Mouse (Mus musculus) heart, embryonic 14.5 days (tissue): ENCODE results near the gene Vwa5b2. TPM values are rescaled to one million over a fixed set of nuclear protein-coding genes. Genes with fewer than 3 reads are reported as not detected.

Source experiments
- ATAC-seq: fragments of 200-750 bp; cut with Nextera tagmentation; 2 replicates; pipeline ENCODE4 v1.8.0; 2017; ENCODE audit warnings: low read depth, moderate TSS enrichment; ENCODE audit not compliant: insufficient number of reproducible peaks, insufficient read depth, low FRiP score
- H3K27ac ChIP-seq, 2 experiments: fragments of 200-500 bp in 1 of 2; fragments of 300-500 bp in 1 of 2; sonication (generic) in 1 of 2; replicated peaks in 1 of 2; 2 replicates each; pipeline ENCODE4 v1.5.1; 2012 to 2014; ENCODE audit warnings: low read depth in 2 of 2, low read length in 2 of 2, control low read depth in 1 of 2, mild to moderate bottlenecking in 1 of 2, mixed read lengths in 1 of 2; ENCODE audit not compliant: control insufficient read depth in 1 of 2, insufficient read depth in 1 of 2
- H3K27me3 ChIP-seq: fragments of 300-500 bp; sonication (generic); 2 replicates; pipeline ENCODE4 v1.6.1; 2014; ENCODE audit warnings: mild to moderate bottlenecking, low read length, control low read depth; ENCODE audit not compliant: control insufficient read depth, insufficient read depth
- H3K36me3 ChIP-seq: fragments of 300-500 bp; sonication (generic); 2 replicates; pipeline ENCODE4 v1.6.1; 2014; ENCODE audit warnings: mild to moderate bottlenecking, control low read depth, low read length, mixed read lengths; ENCODE audit not compliant: control insufficient read depth, insufficient read depth
- H3K4me1 ChIP-seq, 2 experiments: fragments of 200-500 bp in 1 of 2; fragments of 300-500 bp in 1 of 2; sonication (generic) in 1 of 2; 2 replicates each; pipeline ENCODE4 v1.6.1; 2012 to 2014; ENCODE audit warnings: low read length in 2 of 2, control low read depth in 1 of 2, mixed read lengths in 1 of 2; ENCODE audit not compliant: control insufficient read depth in 2 of 2, insufficient read depth in 2 of 2
- H3K4me2 ChIP-seq: fragments of 300-500 bp; sonication (generic); 2 replicates; pipeline ENCODE4 v1.6.1; 2014; ENCODE audit warnings: mild to moderate bottlenecking, low read length
- H3K4me3 ChIP-seq, 2 experiments: fragments of 200-500 bp in 1 of 2; fragments of 300-500 bp in 1 of 2; sonication (generic) in 1 of 2; 2 replicates each; pipeline ENCODE4 v1.5.1; 2012 to 2014; ENCODE audit warnings: low read length in 2 of 2, mild to moderate bottlenecking in 2 of 2, control low read depth in 1 of 2, low read depth in 1 of 2, moderate library complexity in 1 of 2; ENCODE audit not compliant: control insufficient read depth in 1 of 2, insufficient read depth in 1 of 2
- H3K9ac ChIP-seq: fragments of 300-500 bp; sonication (generic); 2 replicates; pipeline ENCODE4 v1.6.1; 2014; ENCODE audit warnings: mild to moderate bottlenecking, low read length
- H3K9me3 ChIP-seq: fragments of 300-500 bp; sonication (generic); 2 replicates; pipeline ENCODE4 v1.6.1; 2016; ENCODE audit warnings: low read length, control low read depth; ENCODE audit not compliant: control insufficient read depth
- WGBS: fragments of 180-500 bp; shearing (Covaris S2); extraction: QIAGEN DNeasy Blood & Tissue Kit; methylation state at CpG from one replicate; pipeline ENCODE4 v1.1.7; 2014; 5-methylcytosine and 5-hydroxymethylcytosine counted together
- microRNA counts: library from miRNA; unstranded; fragments of <30 nt; microRNA quantifications from one replicate; lab custom pipeline; 2016
- microRNA-seq: library from miRNA; unstranded; fragments of <30 nt; microRNA quantifications from one replicate; pipeline ENCODE4, GENCODE M21; 2016
- polyA plus RNA-seq: library from polyadenylated mRNA; unstranded; fragments of >200 nt; fragmentation: Nextera tagmentation; extraction: Ambion mirVana; gene quantifications from 2 replicates; pipeline ENCODE4 v1.2.1, GENCODE M21; 2014

The Vwa5b2 gene
- polyA plus RNA-seq, 1 experiment from 2014 or later: 0.54 TPM

GRCm38 (mm10) chr16:20651076-20651946 is 62.0 kb downstream of the Vwa5b2 start, which contains the start of gene Psmd2:
Gene Psmd2, plus strand, starts transcription at chr16:20651652.
- Histone ChIP-seq H3K4me1 (peaks cover 0 to 15% of the 10 kb centered on the region in 2 experiments; a peak in 3 of 4 replicates), H3K9me3 (no peaks in the 10 kb centered on the region), H3K27me3 (no peaks in the 10 kb centered on the region), H3K4me3 (peak within 1 kb of the TSS; percentile 81 to 96), H3K36me3 (peaks cover 30% of the 10 kb centered on the region), H3K4me2 (peak within 1 kb of the TSS; percentile 88), H3K27ac (peak within 1 kb of the TSS; percentile 68 to 86), H3K9ac (peak within 1 kb of the TSS; percentile 94)
- ATAC-seq: peak; percentile 93
- WGBS: 2% methylated on average over 46 of the region's 46 CpGs

- Histone ChIP-seq H3K4me2 (peak overlapping the region; percentile 88), H3K9ac (peak overlapping the region; percentile 94), H3K27me3 (no peaks in the 10 kb centered on the region), H3K36me3 (peaks cover 37% of the 10 kb centered on the region), H3K4me3 (peak overlapping the region; percentile 81 to 96), H3K27ac (peak overlapping the region in 1 of 2 experiments; percentile 68; a peak in 2 of 4 replicates), H3K9me3 (no peaks in the 10 kb centered on the region), H3K4me1 (peaks cover 0 to 15% of the 10 kb centered on the region in 2 experiments; a peak in 3 of 4 replicates)
- WGBS: 9% methylated on average over 11 of the region's 12 CpGs
- ATAC-seq: no peak
Measured at GRCm38 (mm10) chr16:20651947-20652310, 62.7 kb downstream of the Vwa5b2 start.

DNA sequence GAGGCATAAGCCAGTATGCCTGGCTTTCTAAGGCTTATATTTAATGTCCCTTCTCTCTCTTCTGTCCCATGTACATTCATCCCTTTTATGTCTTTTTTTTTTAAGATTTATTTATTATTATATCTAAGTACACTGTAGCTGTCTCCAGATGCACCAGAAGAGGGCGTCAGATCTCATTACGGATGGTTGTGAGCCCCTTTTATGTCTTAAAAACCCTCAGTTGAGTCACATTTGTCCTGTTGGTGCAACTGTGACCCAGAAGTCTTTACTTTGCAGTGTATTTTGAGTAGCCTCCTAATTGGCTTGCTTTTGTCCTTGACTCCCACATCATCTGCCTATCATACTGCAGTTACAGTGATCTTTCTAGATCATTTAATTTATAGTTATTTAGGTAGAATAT is 64.0 kb downstream of the Vwa5b2 start:
- Histone ChIP-seq H3K27ac (no peak overlapping the region), H3K4me1 (peaks cover 0 to 15% of the 10 kb centered on the region in 2 experiments; a peak in 3 of 4 replicates), H3K4me3 (no peak overlapping the region), H3K27me3 (no peaks in the 10 kb centered on the region), H3K4me2 (no peak overlapping the region), H3K9me3 (no peaks in the 10 kb centered on the region), H3K9ac (no peak overlapping the region), H3K36me3 (peaks cover 50% of the 10 kb centered on the region)
- WGBS: 62% methylated on average over 2 of the region's 2 CpGs
- no peak for ATAC-seq

MicroRNAs within 50 kb of the gene (microRNA counts, 519-probe panel; counts per million panel counts)
- microRNA mmu-miR-1224 (lab: Ali Mortazavi, UCI): 3,631 counts per million, percentile 73 among the panel's probes with 10 or more counts

Small RNAs within 50 kb of the gene (microRNA-seq; reads per million reads assigned to microRNA genes)
- not detected for gene Mir1224

Other genes with a start within 250 kb of the Vwa5b2 start
- 64.6 and 68.6 TPM in 2 replicates for gene Abcc5, start 163.1 kb upstream of the Vwa5b2 start, polyA plus RNA-seq
- 67.3 and 69.6 TPM in 2 replicates for gene Eif2b5, start 90.7 kb upstream of the Vwa5b2 start, polyA plus RNA-seq
- 20.7 and 21.0 TPM in 2 replicates for gene Dvl3, start 72.5 kb upstream of the Vwa5b2 start, polyA plus RNA-seq
- gene Ap2m1, start 54.0 kb upstream of the Vwa5b2 start, polyA plus RNA-seq: 451 and 502 TPM in 2 replicates
- gene Abcf3, start 40.9 kb upstream of the Vwa5b2 start, polyA plus RNA-seq: 37.1 and 46.0 TPM in 2 replicates
- gene Eef1akmt4, start 22.1 kb downstream of the Vwa5b2 start, polyA plus RNA-seq: 19.4 TPM in 2 replicates
- gene Gm49333, start 22.1 kb downstream of the Vwa5b2 start, polyA plus RNA-seq: 0.14 TPM in 1 of 2 replicates, not detected in the other
- 29.3 and 31.4 TPM in 2 replicates for gene Alg3, start 22.3 kb downstream of the Vwa5b2 start, polyA plus RNA-seq
- 0.40 and 0.57 TPM in 2 replicates for gene Camk2n2, start 31.8 kb downstream of the Vwa5b2 start, polyA plus RNA-seq
- 0.22 and 0.53 TPM in 2 replicates for gene Ece2, start 40.4 kb downstream of the Vwa5b2 start, polyA plus RNA-seq
- gene Psmd2, start 62.2 kb downstream of the Vwa5b2 start, polyA plus RNA-seq: 217 and 231 TPM in 2 replicates
- gene Eif4g1, start 78.8 kb downstream of the Vwa5b2 start, polyA plus RNA-seq: 96.6 and 107 TPM in 2 replicates
- gene Fam131a, start 103.8 kb downstream of the Vwa5b2 start, polyA plus RNA-seq: 7.1 and 7.2 TPM in 2 replicates
- 53.2 and 58.4 TPM in 2 replicates for gene Polr2h, start 128.2 kb downstream of the Vwa5b2 start, polyA plus RNA-seq
- gene Clcn2, start 128.3 kb downstream of the Vwa5b2 start, polyA plus RNA-seq: 4.0 and 5.1 TPM in 2 replicates
- 0.67 and 0.70 TPM in 2 replicates for gene Chrd, start 143.7 kb downstream of the Vwa5b2 start, polyA plus RNA-seq
- gene Thpo, start 145.0 kb downstream of the Vwa5b2 start, polyA plus RNA-seq: 0.34 TPM in 1 of 2 replicates, not detected in the other